Mouse (Mus musculus) midbrain, embryonic 10.5 days (tissue): ENCODE results near the gene Snx29. TPM values are rescaled to one million over a fixed set of nuclear protein-coding genes. Genes with fewer than 3 reads are reported as not detected.
"Not testable (repeated sequence)": the region's sequence is repeated elsewhere in the genome, so short reads cannot be mapped to it uniquely, and the experiment has no call there.

Experiments
- DNase-seq: peaks from one replicate; pipeline ENCODE4 v3.0.0-alpha.2; 2017; ENCODE audit warnings: low spot score
- H3K27ac ChIP-seq: fragments of 300-500 bp; sonication (generic); replicated peaks from 2 replicates; pipeline ENCODE4 v1.5.1; 2016; ENCODE audit warnings: mild to moderate bottlenecking
- H3K27me3 ChIP-seq: fragments of 300-500 bp; sonication (generic); 2 replicates; pipeline ENCODE4 v1.6.1; 2016; ENCODE audit warnings: low read depth, mild to moderate bottlenecking; ENCODE audit not compliant: poor library complexity, severe bottlenecking
- H3K36me3 ChIP-seq: fragments of 300-500 bp; sonication (generic); 2 replicates; pipeline ENCODE4 v1.6.1; 2016; ENCODE audit warnings: mild to moderate bottlenecking, moderate library complexity
- H3K4me1 ChIP-seq: fragments of 300-500 bp; sonication (generic); 2 replicates; pipeline ENCODE4 v1.6.1; 2016
- H3K4me3 ChIP-seq: fragments of 300-500 bp; sonication (generic); 2 replicates; pipeline ENCODE4 v1.5.1; 2016; ENCODE audit warnings: mild to moderate bottlenecking, moderate library complexity
- H3K9me3 ChIP-seq: fragments of 300-500 bp; sonication (generic); replicated peaks from 2 replicates; pipeline ENCODE4 v1.6.1; 2016; ENCODE audit warnings: mild to moderate bottlenecking
- WGBS: fragments of 180-500 bp; shearing (Covaris S2); methylation state at CpG from one replicate; pipeline ENCODE4 v1.1.7; 2016; 5-methylcytosine and 5-hydroxymethylcytosine counted together
- polyA plus RNA-seq: library from polyadenylated mRNA; unstranded; fragments of >200 nt; fragmentation: Nextera tagmentation; extraction: Ambion mirVana; gene quantifications from 2 replicates; pipeline ENCODE4 v1.2.1, GENCODE M21; 2016

The Snx29 gene
- polyA plus RNA-seq, 1 experiment from 2014 or later, result 9.7 TPM

- no peaks in the 10 kb centered on the region for H3K9me3 ChIP-seq
- H3K4me3 ChIP-seq, result no peak overlapping the region
- no peak overlapping the region for H3K27ac ChIP-seq
- H3K27me3 ChIP-seq, result no peaks in the 10 kb centered on the region
- 76% methylated on average over 5 of the region's 5 CpGs for WGBS
- no peak for DNase-seq
- no peaks in the 10 kb centered on the region for H3K36me3 ChIP-seq
- peaks cover under 1% of the 10 kb centered on the region; the same call in 1 of the 2 replicates for H3K4me1 ChIP-seq
Observed at GRCm38 (mm10) chr16:11316748-11317147, 6.0 kb upstream of the Snx29 start.

DNA sequence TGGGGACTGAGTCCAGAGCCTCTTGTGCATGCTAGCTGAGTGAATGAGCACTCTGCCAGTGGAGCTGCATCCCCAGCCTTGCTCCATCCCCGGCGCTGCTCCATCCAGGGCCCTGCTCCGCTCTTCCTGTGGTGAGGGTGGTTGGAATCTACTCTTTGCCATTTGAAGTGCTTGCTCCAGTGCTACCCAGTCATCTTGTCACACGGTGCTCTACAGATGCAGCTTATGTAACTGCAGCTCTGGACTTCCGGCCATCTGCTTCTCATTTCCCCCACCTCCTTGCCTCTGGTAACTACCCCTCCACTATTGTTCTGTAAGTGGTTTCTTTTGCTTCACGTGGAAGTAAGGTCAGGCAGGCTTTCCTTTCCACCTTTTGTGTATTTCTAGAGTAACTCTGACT is 5.4 kb upstream of the Snx29 start:
- WGBS, result 76% methylated on average over 6 of the region's 6 CpGs
- peak; percentile 11 for DNase-seq
- Histone ChIP-seq H3K36me3 (no peaks in the 10 kb centered on the region), H3K27ac (no peak overlapping the region), H3K9me3 (no peaks in the 10 kb centered on the region), H3K27me3 (no peaks in the 10 kb centered on the region), H3K4me1 (peaks cover 6% of the 10 kb centered on the region), H3K4me3 (no peak overlapping the region)

GRCm38 (mm10) chr16:11323324-11324051 is 780 bp downstream of the Snx29 start:
- no peak for DNase-seq
- 9% methylated on average over 17 of the region's 17 CpGs for WGBS
- H3K9me3 ChIP-seq, result no peaks in the 10 kb centered on the region
- peaks cover 18% of the 10 kb centered on the region for H3K4me1 ChIP-seq
- H3K4me3 ChIP-seq, result peak overlapping the region; percentile 82
- H3K27ac ChIP-seq, result peak overlapping the region; percentile 87
- H3K27me3 ChIP-seq, result no peaks in the 10 kb centered on the region
- H3K36me3 ChIP-seq, result no peaks in the 10 kb centered on the region

DNA sequence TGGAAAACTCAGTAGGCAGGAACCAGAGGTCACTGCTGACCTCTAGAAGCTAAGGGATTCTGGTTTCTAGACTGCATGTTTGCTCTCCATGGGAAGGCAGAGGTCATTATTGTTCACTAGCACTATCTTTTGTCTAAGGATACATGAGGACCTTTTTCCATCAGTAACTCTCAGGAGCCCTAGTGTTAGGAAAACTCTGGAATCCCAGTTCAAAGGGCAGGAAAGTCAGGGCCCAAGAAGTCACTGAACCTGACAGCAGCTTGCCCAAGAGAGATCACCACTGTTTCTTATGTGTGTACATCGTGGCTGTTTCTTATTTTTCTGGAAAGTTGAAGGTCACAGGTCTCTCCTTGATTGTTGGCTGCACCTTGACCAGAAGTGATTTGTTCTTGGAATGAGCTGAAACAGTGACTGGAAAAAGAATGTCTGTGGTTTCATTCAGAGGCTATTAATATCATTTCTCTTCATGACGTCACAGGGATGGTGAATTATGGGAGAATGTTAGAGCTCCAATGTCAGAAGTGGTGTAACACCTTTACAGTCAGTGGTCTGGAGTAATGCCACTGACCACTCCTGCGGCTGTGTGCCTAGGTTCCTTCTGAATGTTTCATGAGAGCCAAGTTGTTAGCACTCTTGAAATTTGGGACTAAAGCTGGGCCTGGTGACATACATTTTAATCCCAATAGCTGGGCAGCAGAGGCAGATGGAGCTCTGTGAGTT is 7.5 kb downstream of the Snx29 start:
- Histone ChIP-seq H3K4me3 (no peak overlapping the region), H3K9me3 (no peaks in the 10 kb centered on the region), H3K4me1 (no peaks in the 10 kb centered on the region), H3K27ac (no peak overlapping the region), H3K36me3 (no peaks in the 10 kb centered on the region), H3K27me3 (no peaks in the 10 kb centered on the region)
- no peak for DNase-seq
- 92% methylated on average over 3 of the region's 3 CpGs for WGBS

DNA sequence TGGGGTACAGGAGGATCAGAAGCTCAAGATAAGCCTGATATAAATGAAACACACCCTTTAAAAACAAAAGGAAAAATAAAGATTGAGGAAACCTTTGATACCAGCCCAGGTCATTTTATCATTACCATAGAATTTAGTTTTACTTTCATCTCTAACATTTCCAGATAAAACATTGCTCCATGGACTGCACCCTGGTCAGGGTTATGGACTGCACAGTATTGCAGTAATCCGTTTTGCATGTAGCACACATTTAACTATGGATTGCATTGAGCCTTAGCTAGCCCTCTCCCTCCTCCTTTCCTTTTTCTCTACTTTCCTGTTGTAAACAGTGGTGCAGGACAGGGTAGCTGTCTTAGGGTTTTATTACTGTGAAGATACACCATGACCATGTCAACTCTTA is 8.3 kb downstream of the Snx29 start:
- Histone ChIP-seq H3K27ac (no peak overlapping the region), H3K9me3 (no peaks in the 10 kb centered on the region), H3K4me3 (no peak overlapping the region), H3K4me1 (no peaks in the 10 kb centered on the region), H3K36me3 (no peaks in the 10 kb centered on the region), H3K27me3 (no peaks in the 10 kb centered on the region)
- WGBS, result 80% methylated on average over 1 of the region's 1 CpGs
- no peak for DNase-seq

DNA sequence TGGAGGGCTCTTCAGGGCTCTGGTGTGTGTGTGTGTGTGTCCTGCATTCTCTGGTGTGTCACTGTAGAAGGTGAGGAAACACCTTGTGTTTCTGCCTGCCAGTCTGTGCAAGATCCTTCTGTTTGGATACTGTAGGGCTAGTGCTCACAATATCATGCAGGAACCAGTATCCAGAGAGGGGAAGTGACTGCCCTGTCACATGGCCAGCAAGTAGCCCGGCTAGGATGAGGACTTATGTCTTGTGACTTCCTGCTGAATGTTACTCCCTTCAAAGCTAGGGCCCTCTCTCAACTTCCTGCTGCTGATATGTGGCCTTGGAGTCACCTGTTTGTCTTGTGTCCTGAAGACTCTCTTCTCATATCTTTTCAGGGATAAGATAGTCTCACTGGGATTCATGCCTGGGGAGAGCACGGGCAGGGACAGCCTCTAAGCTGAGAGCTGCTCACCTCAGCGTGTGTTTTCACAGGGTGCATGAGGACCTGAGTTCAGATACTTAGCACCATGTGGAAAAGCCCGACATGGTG is 20.6 kb downstream of the Snx29 start:
- H3K4me1 ChIP-seq, result no peaks in the 10 kb centered on the region
- H3K36me3 ChIP-seq, result no peaks in the 10 kb centered on the region
- H3K27me3 ChIP-seq, result no peaks in the 10 kb centered on the region
- H3K27ac ChIP-seq, result no peak overlapping the region
- no peak overlapping the region for H3K4me3 ChIP-seq
- no peaks in the 10 kb centered on the region for H3K9me3 ChIP-seq
- WGBS, result 80% methylated on average over 4 of the region's 4 CpGs
- DNase-seq, result no peak

DNA sequence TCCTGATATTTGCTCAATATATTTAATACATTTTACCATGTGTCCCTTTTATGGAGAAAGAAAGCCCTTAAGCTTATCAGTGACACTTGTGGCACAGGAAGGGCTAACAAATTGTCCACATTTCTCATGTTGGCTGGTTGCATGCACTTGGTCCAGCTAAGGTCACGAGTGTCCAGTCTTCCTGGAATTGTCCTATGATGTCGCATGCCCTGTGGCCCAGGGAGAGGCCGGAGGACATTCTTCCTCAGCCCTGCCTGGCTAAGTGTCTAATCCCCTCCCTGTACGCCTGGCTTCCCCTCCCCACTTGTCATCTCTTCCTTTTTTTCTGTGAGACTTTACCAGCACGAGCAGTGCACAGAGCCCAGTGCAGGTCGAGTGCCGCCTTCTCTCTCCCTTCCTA is 29.2 kb downstream of the Snx29 start:
- H3K4me3 ChIP-seq, result no peak overlapping the region
- H3K27ac ChIP-seq, result no peak overlapping the region
- DNase-seq, result no peak
- H3K27me3 ChIP-seq, result no peaks in the 10 kb centered on the region
- 73% methylated on average over 7 of the region's 7 CpGs for WGBS
- H3K36me3 ChIP-seq, result peaks cover 9% of the 10 kb centered on the region; the same call in 1 of the 2 replicates
- H3K9me3 ChIP-seq, result no peaks in the 10 kb centered on the region
- H3K4me1 ChIP-seq, result no peaks in the 10 kb centered on the region

GRCm38 (mm10) chr16:11359173-11359572 is 36.5 kb downstream of the Snx29 start:
- no peak overlapping the region for H3K4me3 ChIP-seq
- H3K36me3 ChIP-seq, result no peaks in the 10 kb centered on the region
- 83% methylated on average over 5 of the region's 5 CpGs for WGBS
- H3K4me1 ChIP-seq, result peaks cover 7% of the 10 kb centered on the region
- H3K27me3 ChIP-seq, result no peaks in the 10 kb centered on the region
- no peak for DNase-seq
- no peaks in the 10 kb centered on the region for H3K9me3 ChIP-seq
- no peak overlapping the region for H3K27ac ChIP-seq

GRCm38 (mm10) chr16:11359919-11360318 is 37.2 kb downstream of the Snx29 start:
- H3K9me3 ChIP-seq, result no peaks in the 10 kb centered on the region
- H3K4me1 ChIP-seq, result peaks cover 7% of the 10 kb centered on the region
- no peaks in the 10 kb centered on the region for H3K27me3 ChIP-seq
- no peak overlapping the region for H3K27ac ChIP-seq
- 18% methylated on average over 10 of the region's 10 CpGs for WGBS
- no peak overlapping the region for H3K4me3 ChIP-seq
- H3K36me3 ChIP-seq, result no peaks in the 10 kb centered on the region
- DNase-seq, result no peak

DNA sequence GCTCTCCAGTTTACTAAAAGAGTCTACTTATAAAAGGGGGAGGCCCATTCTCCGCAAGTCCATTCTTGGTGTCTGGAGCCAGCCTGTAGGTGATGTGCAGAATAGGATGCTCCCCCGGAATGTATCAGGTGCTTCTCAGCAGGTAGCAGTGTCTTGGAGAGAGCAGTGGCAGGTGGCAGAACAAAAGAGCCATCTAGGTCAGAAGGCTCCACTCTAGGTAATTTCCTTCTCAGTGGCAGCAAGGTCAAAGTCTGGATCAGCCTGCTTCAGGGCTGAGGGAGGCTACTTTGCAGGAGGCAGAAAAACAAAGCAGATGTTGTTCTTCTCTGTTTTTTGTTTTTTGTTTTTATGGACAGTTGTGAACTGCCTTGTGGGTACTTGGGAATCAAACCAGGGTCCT is 37.9 kb downstream of the Snx29 start:
- WGBS, result 84% methylated on average over 2 of the region's 2 CpGs
- not testable (repeated sequence) for DNase-seq, H3K36me3 ChIP-seq

DNA sequence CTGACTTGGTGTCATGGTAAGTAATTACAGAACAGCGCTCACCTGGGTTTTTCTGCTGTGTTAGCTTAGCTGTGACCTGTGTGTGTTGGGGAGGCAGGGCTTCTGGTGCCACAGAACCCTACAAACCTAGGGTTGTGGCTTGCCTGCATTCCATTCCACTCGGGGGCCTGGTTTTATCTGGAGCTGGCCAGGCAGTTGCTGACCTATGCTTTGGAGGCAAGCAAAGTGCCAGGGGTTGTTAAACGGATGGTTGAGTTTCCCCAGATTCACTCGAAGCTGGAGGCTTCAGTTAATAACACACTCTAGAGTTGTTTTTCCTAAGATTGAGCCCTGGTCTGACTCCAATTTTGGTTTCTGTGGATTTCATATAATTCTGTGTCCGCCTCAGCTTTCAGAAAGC is 42.9 kb downstream of the Snx29 start:
- Histone ChIP-seq H3K4me1 (peaks cover 16% of the 10 kb centered on the region), H3K9me3 (no peaks in the 10 kb centered on the region), H3K36me3 (no peaks in the 10 kb centered on the region), H3K27me3 (no peaks in the 10 kb centered on the region), H3K4me3 (no peak overlapping the region), H3K27ac (no peak overlapping the region)
- no peak for DNase-seq
- WGBS, result 79% methylated on average over 5 of the region's 5 CpGs

More for the DNA sequence above, 37.9 kb downstream of the Snx29 start:
- not testable (repeated sequence) for H3K4me3 ChIP-seq, H3K4me1 ChIP-seq, H3K9me3 ChIP-seq, H3K27ac ChIP-seq, H3K27me3 ChIP-seq

DNA sequence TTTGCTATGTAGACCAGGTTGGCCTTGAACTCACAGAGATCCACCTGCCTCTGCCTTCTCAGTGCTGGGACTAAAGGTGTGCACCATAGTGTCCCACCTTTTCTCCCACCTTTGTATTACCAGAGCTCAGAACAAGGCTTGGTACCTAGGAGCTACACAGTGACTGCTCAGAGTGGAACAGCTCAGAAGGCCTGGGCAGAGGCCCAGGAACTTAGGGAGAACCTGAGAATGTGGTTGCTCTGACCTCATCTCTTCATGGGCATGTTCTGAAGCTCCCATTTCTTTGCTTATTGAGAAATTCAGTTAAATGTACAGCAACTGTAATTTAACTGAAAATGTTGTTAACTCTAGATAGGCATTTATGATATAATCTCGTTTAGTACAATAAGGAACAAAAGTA is 44.1 kb downstream of the Snx29 start:
- Histone ChIP-seq H3K36me3 (no peaks in the 10 kb centered on the region), H3K4me1 (peaks cover 16% of the 10 kb centered on the region), H3K27me3 (no peaks in the 10 kb centered on the region), H3K4me3 (no peak overlapping the region), H3K9me3 (no peaks in the 10 kb centered on the region), H3K27ac (no peak overlapping the region)
- DNase-seq, result no peak
- WGBS, result 59% methylated on average over 1 of the region's 1 CpGs

GRCm38 (mm10) chr16:11368412-11368811 is 45.7 kb downstream of the Snx29 start:
- Histone ChIP-seq H3K4me1 (peaks cover 16% of the 10 kb centered on the region), H3K27me3 (no peaks in the 10 kb centered on the region), H3K27ac (no peak overlapping the region), H3K4me3 (no peak overlapping the region), H3K9me3 (no peaks in the 10 kb centered on the region), H3K36me3 (no peaks in the 10 kb centered on the region)
- DNase-seq, result no peak
- 93% methylated on average over 3 of the region's 3 CpGs for WGBS
